Mouse (Mus musculus) erythroblast, embryonic 14.5 days (primary cell): ENCODE results near the gene Ptpn13. TPM values are rescaled to one million over a fixed set of nuclear protein-coding genes. Genes with fewer than 3 reads are reported as not detected.

Experiments
- H3K27me3 ChIP-seq: 2 replicates; pipeline ENCODE4 v1.6.1; 2012; ENCODE audit warnings: inconsistent platforms; ENCODE audit not compliant: control insufficient read depth
- H3K36me3 ChIP-seq: 2 replicates; pipeline ENCODE4 v1.6.1; 2012; ENCODE audit warnings: mild to moderate bottlenecking, inconsistent platforms; ENCODE audit not compliant: control insufficient read depth
- H3K4me1 ChIP-seq: 2 replicates; pipeline ENCODE4 v1.6.1; 2012; ENCODE audit warnings: inconsistent platforms; ENCODE audit not compliant: control insufficient read depth
- H3K4me3 ChIP-seq: replicated peaks from 2 replicates; pipeline ENCODE3; 2012; ENCODE audit warnings: moderate library complexity, mild to moderate bottlenecking, inconsistent platforms
- H3K9me3 ChIP-seq: 2 replicates; pipeline ENCODE4 v1.6.1; 2012; ENCODE audit warnings: low read length, inconsistent platforms, mixed read lengths; ENCODE audit not compliant: control insufficient read depth
- GATA1 ChIP-seq: IDR thresholded peaks from 2 replicates; pipeline ENCODE4 v1.6.1; 2012; ENCODE audit warnings: low read length, inconsistent platforms, mixed read lengths
- TAL1 ChIP-seq: IDR thresholded peaks from 3 replicates; pipeline ENCODE4 v1.6.1; 2012; ENCODE audit warnings: low read length, inconsistent platforms, mixed read lengths
- polyA plus RNA-seq: library from polyadenylated mRNA; stranded (reverse); fragments of >175 nt; gene quantifications from 2 replicates; pipeline ENCODE4 v1.2.3, GENCODE M21; 2012

Gene Ptpn13
- polyA plus RNA-seq, 1 experiment, result 0.01 TPM

- Histone ChIP-seq H3K9me3 (no peaks in the 10 kb centered on the region), H3K4me3 (no peak overlapping the region), H3K27me3 (no peaks in the 10 kb centered on the region), H3K36me3 (no peaks in the 10 kb centered on the region), H3K4me1 (no peaks in the 10 kb centered on the region)
- TF ChIP-seq TAL1 (no peak), GATA1 (no peak)
Observed at GRCm38 (mm10) chr5:103540612-103541011, 115.6 kb downstream of the Ptpn13 start.

GRCm38 (mm10) chr5:103541136-103541535 lies 116.1 kb downstream of the Ptpn13 start:
- no peaks in the 10 kb centered on the region for H3K9me3 ChIP-seq
- TF ChIP-seq GATA1, result no peak
- TF ChIP-seq TAL1, result no peak
- no peaks in the 10 kb centered on the region for H3K36me3 ChIP-seq

GRCm38 (mm10) chr5:103541542-103541941 lies 116.5 kb downstream of the Ptpn13 start:
- H3K9me3 ChIP-seq, result no peaks in the 10 kb centered on the region
- H3K27me3 ChIP-seq, result no peaks in the 10 kb centered on the region
- no peaks in the 10 kb centered on the region for H3K36me3 ChIP-seq
- no peak for TF ChIP-seq TAL1
- TF ChIP-seq GATA1, result no peak
- H3K4me1 ChIP-seq, result no peaks in the 10 kb centered on the region
- H3K4me3 ChIP-seq, result no peak overlapping the region

More at GRCm38 (mm10) chr5:103541136-103541535, 116.1 kb downstream of the Ptpn13 start:
- Histone ChIP-seq H3K27me3 (no peaks in the 10 kb centered on the region), H3K4me3 (no peak overlapping the region), H3K4me1 (no peaks in the 10 kb centered on the region)

GRCm38 (mm10) chr5:103545381-103546000 lies 120.5 kb downstream of the Ptpn13 start:
- Histone ChIP-seq H3K36me3 (no peaks in the 10 kb centered on the region), H3K4me1 (no peaks in the 10 kb centered on the region), H3K4me3 (no peak overlapping the region), H3K9me3 (no peaks in the 10 kb centered on the region), H3K27me3 (no peaks in the 10 kb centered on the region)
- TF ChIP-seq GATA1 (no peak), TAL1 (no peak)

- TF ChIP-seq TAL1 (no peak), GATA1 (no peak)
- H3K4me3 ChIP-seq, result no peak overlapping the region
- no peaks in the 10 kb centered on the region for H3K4me1 ChIP-seq
- no peaks in the 10 kb centered on the region for H3K27me3 ChIP-seq
- H3K9me3 ChIP-seq, result no peaks in the 10 kb centered on the region
- H3K36me3 ChIP-seq, result no peaks in the 10 kb centered on the region
Observed at GRCm38 (mm10) chr5:103554769-103555168, 129.8 kb downstream of the Ptpn13 start.

- H3K9me3 ChIP-seq, result no peaks in the 10 kb centered on the region
- H3K27me3 ChIP-seq, result no peaks in the 10 kb centered on the region
- H3K4me1 ChIP-seq, result no peaks in the 10 kb centered on the region
- TF ChIP-seq GATA1 (no peak), TAL1 (no peak)
- no peaks in the 10 kb centered on the region for H3K36me3 ChIP-seq
- H3K4me3 ChIP-seq, result no peak overlapping the region
Observed at GRCm38 (mm10) chr5:103560546-103560945, 135.6 kb downstream of the Ptpn13 start.

- Histone ChIP-seq H3K9me3 (no peaks in the 10 kb centered on the region), H3K27me3 (no peaks in the 10 kb centered on the region), H3K36me3 (no peaks in the 10 kb centered on the region)
Observed at GRCm38 (mm10) chr5:103568034-103568433, 143.0 kb downstream of the Ptpn13 start.

GRCm38 (mm10) chr5:103569446-103569845 lies 144.5 kb downstream of the Ptpn13 start:
- no peak for TF ChIP-seq TAL1
- no peak for TF ChIP-seq GATA1
- Histone ChIP-seq H3K4me1 (no peaks in the 10 kb centered on the region), H3K9me3 (no peaks in the 10 kb centered on the region), H3K36me3 (no peaks in the 10 kb centered on the region), H3K27me3 (no peaks in the 10 kb centered on the region), H3K4me3 (no peak overlapping the region)

More at GRCm38 (mm10) chr5:103568034-103568433, 143.0 kb downstream of the Ptpn13 start:
- Histone ChIP-seq H3K4me1 (no peaks in the 10 kb centered on the region), H3K4me3 (no peak overlapping the region)
- TF ChIP-seq GATA1 (no peak), TAL1 (no peak)

- Histone ChIP-seq H3K27me3 (no peaks in the 10 kb centered on the region), H3K36me3 (no peaks in the 10 kb centered on the region), H3K4me1 (no peaks in the 10 kb centered on the region), H3K9me3 (no peaks in the 10 kb centered on the region), H3K4me3 (no peak overlapping the region)
- no peak for TF ChIP-seq TAL1
- TF ChIP-seq GATA1, result no peak
Observed at GRCm38 (mm10) chr5:103579680-103580420, 154.9 kb downstream of the Ptpn13 start.
